Mouse (Mus musculus): ENCODE measurements around the gene Odf3l1. TPM values are rescaled to one million over a fixed set of nuclear protein-coding genes. Genes with fewer than 3 reads are reported as not detected.

Gene Odf3l1
- polyA plus RNA-seq, 1 experiment from 2014 or later = 1.5 TPM

GRCm38 (mm10) chr9:56842303-56842719 lies 22.2 kb downstream of the Odf3l1 start:
- WGBS = 20% methylated on average over 3 of the region's 3 CpGs

DNA sequence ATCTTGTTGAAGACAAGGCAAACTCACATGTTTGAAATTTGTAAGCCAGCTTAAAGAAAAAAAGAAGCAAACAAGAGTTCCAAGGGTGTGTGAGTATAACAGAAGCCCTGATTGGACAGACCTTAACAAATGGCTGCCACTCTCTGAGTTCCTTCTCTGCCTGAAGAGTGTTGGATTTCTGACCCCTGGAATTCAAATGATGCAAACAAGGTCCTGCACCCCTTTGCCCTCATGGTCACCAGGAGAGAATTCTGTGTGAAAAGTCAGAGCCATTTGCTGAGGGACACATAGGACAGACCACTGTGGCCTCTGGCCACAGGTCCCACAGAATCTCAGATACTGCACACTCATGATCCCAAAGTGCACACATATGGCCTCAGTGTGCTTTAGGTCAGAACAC lies 22.6 kb downstream of the Odf3l1 start:
- Histone ChIP-seq H3K4me3 (ENCODE audit: low read length) (no peak overlapping the region), H3K9me3 (ENCODE audit: control insufficient read depth, low read length) (no peaks in the 10 kb centered on the region), H3K36me3 (ENCODE audit: control insufficient read depth, insufficient read depth, low read length) (no peaks in the 10 kb centered on the region), H3K4me1 (ENCODE audit: control insufficient read depth, insufficient read depth, low read length) (peaks cover 16% of the 10 kb centered on the region), H3K27ac (ENCODE audit: low read length) (no peak overlapping the region), H3K9ac (ENCODE audit: low read depth, low read length) (no peak overlapping the region), H3K27me3 (replicated peaks; ENCODE audit: control insufficient read depth, insufficient read depth, low read length) (0 out of 2 replicates have a peak, but pooled peaks cover 3% of the 10 kb centered on the region), H3K4me2 (ENCODE audit: low read depth, low read length) (no peak overlapping the region)
- no peak for ATAC-seq

More at GRCm38 (mm10) chr9:56842303-56842719, 22.2 kb downstream of the Odf3l1 start:
- Histone ChIP-seq H3K27me3 (replicated peaks; ENCODE audit: control insufficient read depth, insufficient read depth, low read length) (0 out of 2 replicates have a peak, but pooled peaks cover 3% of the 10 kb centered on the region), H3K4me2 (ENCODE audit: low read depth, low read length) (no peak overlapping the region), H3K9me3 (ENCODE audit: control insufficient read depth, low read length) (no peaks in the 10 kb centered on the region), H3K27ac (ENCODE audit: low read length) (no peak overlapping the region), H3K9ac (ENCODE audit: low read depth, low read length) (no peak overlapping the region), H3K4me3 (ENCODE audit: low read length) (no peak overlapping the region), H3K4me1 (ENCODE audit: control insufficient read depth, insufficient read depth, low read length) (peaks cover 16% of the 10 kb centered on the region), H3K36me3 (ENCODE audit: control insufficient read depth, insufficient read depth, low read length) (no peaks in the 10 kb centered on the region)
- peak; percentile 30; the same call in 1 of the 2 replicates for ATAC-seq

GRCm38 (mm10) chr9:56840721-56841120 lies 23.8 kb downstream of the Odf3l1 start:
- peaks cover 16% of the 10 kb centered on the region for H3K4me1 ChIP-seq (ENCODE audit: control insufficient read depth, insufficient read depth, low read length)

DNA sequence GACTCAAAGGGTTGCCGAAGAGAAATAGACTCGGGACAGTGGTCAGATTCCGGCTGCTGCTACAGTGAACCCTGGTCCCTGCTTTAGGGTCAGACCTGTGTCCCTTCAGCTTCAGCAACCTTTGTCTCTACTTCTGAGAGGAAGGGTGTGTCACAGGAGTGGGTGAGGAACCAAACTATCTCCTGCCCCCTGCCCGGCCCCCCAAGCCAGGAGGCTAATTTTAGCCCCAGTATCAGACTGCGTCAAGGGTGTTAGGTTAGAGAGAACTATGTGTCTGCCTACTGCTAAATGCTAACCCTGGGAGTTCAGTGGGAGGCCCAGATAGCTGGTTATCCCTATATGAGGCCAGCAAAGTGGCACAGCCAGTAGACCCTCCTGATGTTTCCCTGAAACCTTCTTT lies 29.3 kb downstream of the Odf3l1 start:
- H3K27ac ChIP-seq (ENCODE audit: low read length) = no peak overlapping the region
- H3K36me3 ChIP-seq (ENCODE audit: control insufficient read depth, insufficient read depth, low read length) = no peaks in the 10 kb centered on the region
- no peaks in the 10 kb centered on the region for H3K27me3 ChIP-seq (replicated peaks; ENCODE audit: control insufficient read depth, insufficient read depth, low read length)
- 73% methylated on average over 5 of the region's 5 CpGs for WGBS
- no peak overlapping the region for H3K4me2 ChIP-seq (ENCODE audit: low read depth, low read length)
- 0 out of 2 replicates have a peak, but pooled peaks cover 6% of the 10 kb centered on the region for H3K4me1 ChIP-seq (ENCODE audit: control insufficient read depth, insufficient read depth, low read length)
- no peaks in the 10 kb centered on the region for H3K9me3 ChIP-seq (ENCODE audit: control insufficient read depth, low read length)
- no peak overlapping the region for H3K9ac ChIP-seq (ENCODE audit: low read depth, low read length)
- H3K4me3 ChIP-seq (ENCODE audit: low read length) = no peak overlapping the region
- ATAC-seq = no peak

More at GRCm38 (mm10) chr9:56840721-56841120, 23.8 kb downstream of the Odf3l1 start:
- no peak overlapping the region for H3K4me3 ChIP-seq (ENCODE audit: low read length)
- no peaks in the 10 kb centered on the region for H3K9me3 ChIP-seq (ENCODE audit: control insufficient read depth, low read length)
- H3K36me3 ChIP-seq (ENCODE audit: control insufficient read depth, insufficient read depth, low read length) = no peaks in the 10 kb centered on the region
- no peak overlapping the region for H3K9ac ChIP-seq (ENCODE audit: low read depth, low read length)
- WGBS = 78% methylated on average over 5 of the region's 5 CpGs
- H3K27me3 ChIP-seq (replicated peaks; ENCODE audit: control insufficient read depth, insufficient read depth, low read length) = 0 out of 2 replicates have a peak, but pooled peaks cover 3% of the 10 kb centered on the region
- no peak overlapping the region for H3K4me2 ChIP-seq (ENCODE audit: low read depth, low read length)
- ATAC-seq = no peak
- H3K27ac ChIP-seq (ENCODE audit: low read length) = no peak overlapping the region

DNA sequence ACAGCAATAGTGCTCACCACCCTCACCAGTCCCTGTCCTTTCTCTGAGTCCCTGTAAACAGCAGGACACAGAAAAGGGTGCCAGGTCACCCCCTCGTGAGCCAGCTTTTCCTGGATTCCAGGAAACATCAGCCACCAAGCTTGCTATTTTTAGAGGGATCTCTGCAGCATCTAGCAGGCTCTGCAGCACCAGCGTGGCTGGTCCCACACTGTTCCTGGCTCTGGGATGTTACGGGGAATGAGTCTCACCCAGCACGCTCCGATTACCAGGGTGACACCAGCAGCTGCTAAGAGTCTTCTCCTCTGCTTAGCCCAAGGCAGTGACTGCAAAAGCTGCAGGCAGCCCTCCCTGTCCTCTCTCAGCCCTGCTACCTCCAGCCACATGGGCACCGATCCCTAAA lies 31.6 kb downstream of the Odf3l1 start:
- no peaks in the 10 kb centered on the region for H3K36me3 ChIP-seq (ENCODE audit: control insufficient read depth, insufficient read depth, low read length)
- H3K27ac ChIP-seq (ENCODE audit: low read length) = no peak overlapping the region
- H3K9me3 ChIP-seq (ENCODE audit: control insufficient read depth, low read length) = no peaks in the 10 kb centered on the region
- H3K4me2 ChIP-seq (ENCODE audit: low read depth, low read length) = no peak overlapping the region
- no peaks in the 10 kb centered on the region for H3K27me3 ChIP-seq (replicated peaks; ENCODE audit: control insufficient read depth, insufficient read depth, low read length)
- WGBS = 37% methylated on average over 6 of the region's 6 CpGs
- no peak overlapping the region for H3K9ac ChIP-seq (ENCODE audit: low read depth, low read length)
- peaks cover 6% of the 10 kb centered on the region; the same call in 1 of the 2 replicates for H3K4me1 ChIP-seq (ENCODE audit: control insufficient read depth, insufficient read depth, low read length)
- no peak for ATAC-seq
- H3K4me3 ChIP-seq (ENCODE audit: low read length) = no peak overlapping the region

GRCm38 (mm10) chr9:56831904-56832303 lies 32.6 kb downstream of the Odf3l1 start:
- no peak overlapping the region for H3K4me2 ChIP-seq (ENCODE audit: low read depth, low read length)
- no peaks in the 10 kb centered on the region for H3K36me3 ChIP-seq (ENCODE audit: control insufficient read depth, insufficient read depth, low read length)
- no peaks in the 10 kb centered on the region for H3K9me3 ChIP-seq (ENCODE audit: control insufficient read depth, low read length)
- no peak overlapping the region for H3K4me3 ChIP-seq (ENCODE audit: low read length)
- H3K9ac ChIP-seq (ENCODE audit: low read depth, low read length) = no peak overlapping the region
- H3K27me3 ChIP-seq (replicated peaks; ENCODE audit: control insufficient read depth, insufficient read depth, low read length) = no peaks in the 10 kb centered on the region
- H3K27ac ChIP-seq (ENCODE audit: low read length) = no peak overlapping the region
- ATAC-seq = no peak
- peaks cover 6% of the 10 kb centered on the region; the same call in 1 of the 2 replicates for H3K4me1 ChIP-seq (ENCODE audit: control insufficient read depth, insufficient read depth, low read length)
- WGBS = 80% methylated on average over 3 of the region's 3 CpGs

- ATAC-seq = no peak
- Histone ChIP-seq H3K4me2 (ENCODE audit: low read depth, low read length) (no peak overlapping the region), H3K36me3 (ENCODE audit: control insufficient read depth, insufficient read depth, low read length) (no peaks in the 10 kb centered on the region), H3K27me3 (replicated peaks; ENCODE audit: control insufficient read depth, insufficient read depth, low read length) (peaks cover 5% of the 10 kb centered on the region; the same call in 1 of the 2 replicates), H3K4me1 (ENCODE audit: control insufficient read depth, insufficient read depth, low read length) (peaks cover 9% of the 10 kb centered on the region), H3K4me3 (ENCODE audit: low read length) (no peak overlapping the region), H3K27ac (ENCODE audit: low read length) (no peak overlapping the region), H3K9ac (ENCODE audit: low read depth, low read length) (no peak overlapping the region), H3K9me3 (ENCODE audit: control insufficient read depth, low read length) (no peaks in the 10 kb centered on the region)
- 34% methylated on average over 4 of the region's 4 CpGs for WGBS
Measured at GRCm38 (mm10) chr9:56830162-56830561, 34.3 kb downstream of the Odf3l1 start.

GRCm38 (mm10) chr9:56828841-56829240 lies 35.6 kb downstream of the Odf3l1 start:
- 78% methylated on average over 6 of the region's 6 CpGs for WGBS
- H3K27me3 ChIP-seq (replicated peaks; ENCODE audit: control insufficient read depth, insufficient read depth, low read length) = peaks cover 5% of the 10 kb centered on the region; the same call in 1 of the 2 replicates

DNA sequence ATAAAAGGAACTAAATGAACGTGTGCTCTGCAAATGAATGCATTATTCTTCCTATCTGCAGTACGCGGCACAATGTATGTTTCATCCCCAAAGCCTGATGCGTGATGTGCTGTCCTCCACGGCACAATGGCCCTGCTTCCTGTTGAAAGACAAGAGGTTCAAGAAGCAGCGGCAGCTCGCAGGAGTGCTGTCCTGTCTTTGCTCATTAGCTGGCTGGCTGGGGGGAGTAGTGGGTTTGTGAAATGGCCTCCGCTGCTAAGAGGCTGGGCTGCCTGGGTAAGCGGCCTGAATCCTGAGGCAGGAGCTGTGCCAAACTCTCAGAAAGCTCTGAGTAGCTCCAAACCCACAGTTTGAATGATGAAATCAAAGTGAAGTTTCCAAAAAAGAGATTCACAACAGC lies 36.3 kb downstream of the Odf3l1 start:
- Histone ChIP-seq H3K27me3 (replicated peaks; ENCODE audit: control insufficient read depth, insufficient read depth, low read length) (peaks cover 5% of the 10 kb centered on the region; the same call in 1 of the 2 replicates), H3K4me1 (ENCODE audit: control insufficient read depth, insufficient read depth, low read length) (peaks cover 9% of the 10 kb centered on the region), H3K36me3 (ENCODE audit: control insufficient read depth, insufficient read depth, low read length) (no peaks in the 10 kb centered on the region), H3K27ac (ENCODE audit: low read length) (no peak overlapping the region), H3K9ac (ENCODE audit: low read depth, low read length) (no peak overlapping the region), H3K4me2 (ENCODE audit: low read depth, low read length) (no peak overlapping the region), H3K4me3 (ENCODE audit: low read length) (no peak overlapping the region), H3K9me3 (ENCODE audit: control insufficient read depth, low read length) (no peaks in the 10 kb centered on the region)
- no peak for ATAC-seq
- WGBS = 45% methylated on average over 9 of the region's 9 CpGs

More at GRCm38 (mm10) chr9:56828841-56829240, 35.6 kb downstream of the Odf3l1 start:
- H3K4me2 ChIP-seq (ENCODE audit: low read depth, low read length) = no peak overlapping the region
- no peaks in the 10 kb centered on the region for H3K36me3 ChIP-seq (ENCODE audit: control insufficient read depth, insufficient read depth, low read length)
- peaks cover 9% of the 10 kb centered on the region for H3K4me1 ChIP-seq (ENCODE audit: control insufficient read depth, insufficient read depth, low read length)
- H3K4me3 ChIP-seq (ENCODE audit: low read length) = no peak overlapping the region
- H3K9me3 ChIP-seq (ENCODE audit: control insufficient read depth, low read length) = no peaks in the 10 kb centered on the region
- no peak overlapping the region for H3K9ac ChIP-seq (ENCODE audit: low read depth, low read length)
- ATAC-seq = no peak
- H3K27ac ChIP-seq (ENCODE audit: low read length) = no peak overlapping the region
